Mouse (Mus musculus): ENCODE data around the gene Bysl. TPM values are rescaled to one million over a fixed set of nuclear protein-coding genes. Genes with fewer than 3 reads are reported as not detected.
"Not testable (repeated sequence)": the region's sequence is repeated elsewhere in the genome, so short reads cannot be mapped to it uniquely, and the experiment has no call there.

The Bysl gene
- total RNA-seq, 2 experiments from 2014 or later: 15.0 to 15.8 TPM

GRCm38 (mm10) chr17:47622912-47623554 is 11.7 kb upstream of the Bysl start:
- no peak for DNase-seq (ENCODE audit: low spot score)
- intact Hi-C loops (cut with DNase I): no loop called here

GRCm38 (mm10) chr17:47618556-47619311 is 7.4 kb upstream of the Bysl start:
- intact Hi-C loops (cut with DNase I): loop anchor here (10.0 kb wide), 1 partner anchor 254 kb away; the partner anchor contains the start of gene Mrps10
- no peak for DNase-seq (ENCODE audit: low spot score)

GRCm38 (mm10) chr17:47617605-47618307 is 6.5 kb upstream of the Bysl start:
- no peak for DNase-seq (ENCODE audit: low spot score)
- intact Hi-C loops (cut with DNase I): loop anchor here (10.0 kb wide), 1 partner anchor 253 kb away; the partner anchor contains the start of gene Mrps10

GRCm38 (mm10) chr17:47616652-47617051 is 5.4 kb upstream of the Bysl start:
- intact Hi-C loops (cut with DNase I): loop anchor here (10.0 kb wide), 1 partner anchor 252 kb away; the partner anchor contains the start of gene Mrps10

GRCm38 (mm10) chr17:47616119-47616518 is 4.8 kb upstream of the Bysl start:
- DNase-seq (ENCODE audit: low spot score): no peak
- intact Hi-C loops (cut with DNase I): loop anchor here (10.0 kb wide), 1 partner anchor 251 kb away; the partner anchor contains the start of gene Mrps10

More at GRCm38 (mm10) chr17:47616652-47617051, 5.4 kb upstream of the Bysl start:
- no peak for DNase-seq (ENCODE audit: low spot score)

- no peak for DNase-seq (ENCODE audit: low spot score)
- intact Hi-C loops (cut with DNase I): loop anchor here (5.0 to 10.0 kb wide), 2 partner anchors 63 to 249 kb away; partner anchors contain the start of gene Mrps10
Measured at GRCm38 (mm10) chr17:47614018-47614417, 2.7 kb upstream of the Bysl start.

- intact Hi-C loops (cut with DNase I): loop anchor here (5.0 to 10.0 kb wide), 2 partner anchors 66 to 247 kb away; partner anchors contain the start of gene Mrps10
- no peak for DNase-seq (ENCODE audit: low spot score)
Measured at GRCm38 (mm10) chr17:47611661-47611982, 330 bp upstream of the Bysl start.

- intact Hi-C loops (cut with DNase I): no loop called here
- DNase-seq (ENCODE audit: low spot score): no peak
Measured at GRCm38 (mm10) chr17:47609182-47609581, 2.1 kb downstream of the Bysl start.

- intact Hi-C loops (cut with DNase I): no loop called here
- no peak for DNase-seq (ENCODE audit: low spot score)
Measured at GRCm38 (mm10) chr17:47606220-47606619, 5.1 kb downstream of the Bysl start.

- intact Hi-C loops (cut with DNase I): no loop called here
- no peak for DNase-seq (ENCODE audit: low spot score)
Measured at GRCm38 (mm10) chr17:47602289-47602688, 9.0 kb downstream of the Bysl start.

GRCm38 (mm10) chr17:47601389-47601755 is 9.9 kb downstream of the Bysl start:
- DNase-seq (ENCODE audit: low spot score): no peak
- intact Hi-C loops (cut with DNase I): no loop called here

- intact Hi-C loops (cut with DNase I): no loop called here
- DNase-seq (ENCODE audit: low spot score): no peak
Measured at GRCm38 (mm10) chr17:47600601-47601388, 10.5 kb downstream of the Bysl start.

GRCm38 (mm10) chr17:47599511-47600297 is 11.6 kb downstream of the Bysl start:
- intact Hi-C loops (cut with DNase I): no loop called here
- DNase-seq (ENCODE audit: low spot score): no peak

- intact Hi-C loops (cut with DNase I); DNase-seq (ENCODE audit: low spot score): not testable (repeated sequence)
Measured at GRCm38 (mm10) chr17:47598580-47599304, 12.6 kb downstream of the Bysl start.

- intact Hi-C loops (cut with DNase I): no loop called here
- no peak for DNase-seq (ENCODE audit: low spot score)
Measured at GRCm38 (mm10) chr17:47597838-47598579, 13.3 kb downstream of the Bysl start.

GRCm38 (mm10) chr17:47597261-47597660 is 14.0 kb downstream of the Bysl start:
- intact Hi-C loops (cut with DNase I): no loop called here
- DNase-seq (ENCODE audit: low spot score): no peak

GRCm38 (mm10) chr17:47596839-47597164 is 14.5 kb downstream of the Bysl start:
- intact Hi-C loops (cut with DNase I): no loop called here
- no peak for DNase-seq (ENCODE audit: low spot score)

All from heart, postnatal 25 days (tissue).